Mouse (Mus musculus) inflammation-experienced regulatory T-cells, adult 6 months (primary cell): ENCODE measurements around the gene Gm973. TPM values are rescaled to one million over a fixed set of nuclear protein-coding genes. Genes with fewer than 3 reads are reported as not detected.

ENCODE experiments used
- ATAC-seq: one replicate; pipeline ENCODE4 v1.8.0; 2017
- polyA plus RNA-seq, 3 experiments: library from polyadenylated mRNA; unstranded; fragments of 100-300 nt; shearing (Covaris generic); gene quantifications; one replicate each; pipeline ENCODE4 v1.2.1; 2017

Gene Gm973
- polyA plus RNA-seq = 1 to 10 TPM in 1 of 3 experiments, not detected in 2; 1.8 TPM

DNA sequence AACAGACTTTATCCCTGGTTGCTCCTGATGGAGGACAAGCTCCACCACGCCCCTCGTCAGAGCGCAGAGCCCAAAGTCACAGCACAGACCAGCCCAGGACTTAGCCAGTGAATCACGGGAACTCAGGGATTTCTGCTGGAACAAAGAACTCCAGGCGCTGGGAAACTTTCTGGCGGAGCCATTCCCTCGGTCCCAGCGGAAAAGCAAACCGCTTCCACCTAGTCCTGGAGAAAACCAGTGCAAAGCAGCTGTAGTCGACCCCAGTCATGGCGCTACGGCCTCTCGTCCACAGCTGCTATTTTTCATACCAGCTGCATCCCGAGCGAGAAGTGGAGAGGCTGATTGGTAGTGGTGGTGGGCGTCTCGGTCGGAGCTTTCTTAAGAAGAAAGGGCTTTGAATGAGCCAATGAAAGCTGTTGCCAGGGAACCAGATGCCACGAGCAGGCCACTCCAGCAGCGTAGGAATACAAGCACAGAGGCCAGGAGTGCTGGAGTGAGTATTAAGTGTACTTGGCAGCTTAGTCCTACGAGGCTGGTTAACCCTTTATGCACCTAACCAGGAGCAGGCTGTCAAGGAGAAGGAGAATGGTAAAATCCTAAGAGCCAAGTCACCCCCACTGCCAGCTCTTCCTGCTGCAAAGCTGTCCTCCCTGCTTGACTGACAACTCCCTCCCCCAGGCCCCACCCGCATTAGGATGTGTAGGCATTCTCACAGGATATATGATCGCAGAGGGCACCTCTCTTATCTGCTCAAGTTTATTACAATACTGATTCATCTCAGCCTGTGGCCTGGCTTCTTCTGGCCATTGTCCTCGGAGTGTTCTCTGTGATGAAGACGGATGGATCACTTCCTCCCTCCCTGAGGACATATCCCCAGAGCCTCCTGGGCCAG lies at the start of gene Gm973:
Gene Gm973, plus strand, starts transcription at position 239 of the 892 bp plus-strand sequence.
- ATAC-seq = no peak

DNA sequence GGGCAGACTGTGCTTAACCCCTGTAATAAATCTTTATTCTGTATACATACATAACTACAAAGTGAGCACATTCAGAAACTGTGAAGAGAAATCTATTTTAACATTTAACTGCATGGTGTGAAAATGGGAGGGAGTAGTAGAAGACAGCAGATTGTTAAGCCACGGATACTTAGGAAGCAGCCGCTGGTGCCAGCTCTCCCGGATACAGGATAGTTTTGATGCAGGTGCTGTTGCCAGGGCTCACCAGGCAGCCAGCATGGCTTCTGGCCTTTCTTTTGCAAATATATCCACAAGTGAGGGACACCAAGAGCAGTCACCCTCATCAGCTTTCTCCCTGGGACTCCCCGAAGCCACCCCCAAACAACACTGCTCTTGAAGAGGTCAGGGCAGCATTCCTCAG lies 46.9 kb upstream of the Gm973 start:
- ATAC-seq = no peak

DNA sequence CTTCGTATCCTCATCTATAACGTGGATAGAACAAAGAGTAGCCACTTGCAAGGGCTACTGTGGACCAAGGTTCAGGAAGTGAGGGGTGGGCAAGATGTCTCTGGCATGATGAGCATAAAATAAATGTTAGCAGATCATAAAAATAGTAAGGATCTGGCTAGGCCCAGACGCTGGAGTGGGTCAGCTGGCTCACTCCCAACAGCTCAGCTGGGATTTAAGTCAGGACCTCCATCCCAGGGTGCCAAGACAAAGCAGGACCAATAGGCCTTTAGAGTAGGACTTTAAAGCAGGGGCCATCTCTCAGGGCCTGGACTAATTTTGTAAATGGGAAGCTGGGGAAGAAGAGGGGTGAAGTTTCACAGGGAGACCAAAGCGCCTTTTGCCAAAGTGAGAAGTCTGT lies 45.3 kb upstream of the Gm973 start:
- ATAC-seq = no peak

DNA sequence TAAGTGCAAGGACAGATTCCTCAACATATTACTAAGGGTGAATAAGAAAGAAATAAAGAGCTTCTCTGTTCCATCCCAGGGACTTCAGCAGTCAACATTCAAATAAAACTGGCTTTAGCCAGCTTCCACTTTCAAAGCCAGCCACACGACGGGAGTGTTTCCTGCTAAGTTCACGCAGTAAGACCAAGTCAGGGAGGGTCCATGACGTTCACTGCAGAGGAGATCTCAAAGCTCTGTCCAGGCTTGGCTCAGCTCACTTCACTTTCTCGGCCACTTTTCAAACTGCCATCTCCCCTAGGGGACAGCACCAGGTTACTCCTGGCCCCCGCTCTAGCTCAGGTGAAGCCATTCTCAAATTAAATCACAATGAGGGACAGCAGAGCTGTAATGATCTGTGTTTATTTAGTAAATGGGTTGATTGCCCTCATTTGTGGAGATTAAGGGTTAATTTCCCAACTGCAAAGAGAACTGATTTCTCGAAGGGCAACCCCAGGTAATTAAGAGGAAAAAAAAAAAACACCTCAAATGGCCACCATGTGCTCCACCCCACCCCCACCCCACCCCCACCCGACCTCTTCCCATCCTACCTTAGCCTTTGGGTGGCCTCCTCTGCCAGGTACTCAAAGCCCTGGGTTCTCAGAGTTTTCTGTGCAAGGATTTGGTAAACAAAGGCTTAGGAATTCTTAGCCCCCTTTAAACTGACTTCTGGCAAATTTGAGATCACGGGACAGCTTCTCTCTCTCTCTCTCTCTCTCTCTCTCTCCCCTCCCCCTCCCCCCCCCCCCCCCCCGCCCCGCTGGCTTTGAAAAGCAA lies 43.5 kb upstream of the Gm973 start:
- no peak for ATAC-seq

DNA sequence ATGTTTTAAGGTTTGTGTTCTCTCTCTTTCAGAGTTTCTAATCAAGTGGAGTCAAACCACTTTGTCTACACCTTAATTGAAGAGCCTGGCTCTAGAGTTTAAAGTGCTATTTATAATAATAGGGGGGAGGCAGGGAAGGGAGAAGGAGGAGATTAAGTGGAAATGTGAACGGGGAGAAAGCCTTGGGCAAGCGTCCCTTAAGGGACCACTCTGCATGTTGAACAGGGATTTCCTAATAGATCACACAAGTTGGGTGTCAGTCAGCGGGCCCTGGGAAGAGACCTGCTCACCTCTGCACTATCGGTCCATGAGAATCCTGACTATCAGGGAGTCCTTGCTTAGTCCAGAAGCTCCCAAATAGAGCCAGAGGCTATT lies 42.9 kb upstream of the Gm973 start:
- no peak for ATAC-seq

DNA sequence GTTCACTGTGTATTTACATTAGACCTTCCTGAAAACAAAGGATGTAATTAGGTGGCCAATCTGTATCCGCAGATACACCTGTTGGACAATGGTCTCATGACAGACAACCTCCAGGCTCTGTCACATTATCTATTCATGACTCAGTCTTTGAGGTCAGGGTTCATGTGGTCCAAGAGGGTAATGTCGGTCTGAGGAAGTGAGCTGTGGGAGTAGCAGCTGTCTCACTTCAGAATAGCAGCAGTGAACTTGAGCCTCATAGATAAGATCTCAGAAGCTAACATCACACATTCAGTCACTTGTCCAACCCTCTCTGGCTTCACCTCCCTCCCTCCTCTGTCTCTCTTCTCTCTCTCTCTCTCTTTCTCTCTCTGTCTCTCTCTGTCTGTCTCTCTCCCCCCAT lies 40.4 kb upstream of the Gm973 start:
- no peak for ATAC-seq

DNA sequence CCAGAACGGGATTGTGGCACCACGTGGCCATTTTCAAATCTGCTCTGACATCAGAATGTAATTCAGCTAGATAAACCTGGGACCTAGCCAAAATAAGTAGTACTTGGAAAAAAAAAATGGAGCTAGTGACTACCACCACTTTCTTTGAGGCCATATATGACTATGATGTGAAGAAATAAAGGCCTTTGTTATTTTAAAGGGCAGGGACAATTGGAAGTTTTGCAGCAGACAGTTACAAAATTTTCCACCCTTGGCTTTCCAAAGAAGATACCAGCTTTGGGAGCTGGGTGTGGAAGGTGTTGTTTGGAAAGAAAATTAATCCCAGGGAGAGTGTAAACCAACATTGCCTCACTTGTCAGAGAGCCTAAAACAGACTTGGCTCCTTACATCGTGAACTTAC lies 37.2 kb upstream of the Gm973 start:
- no peak for ATAC-seq

DNA sequence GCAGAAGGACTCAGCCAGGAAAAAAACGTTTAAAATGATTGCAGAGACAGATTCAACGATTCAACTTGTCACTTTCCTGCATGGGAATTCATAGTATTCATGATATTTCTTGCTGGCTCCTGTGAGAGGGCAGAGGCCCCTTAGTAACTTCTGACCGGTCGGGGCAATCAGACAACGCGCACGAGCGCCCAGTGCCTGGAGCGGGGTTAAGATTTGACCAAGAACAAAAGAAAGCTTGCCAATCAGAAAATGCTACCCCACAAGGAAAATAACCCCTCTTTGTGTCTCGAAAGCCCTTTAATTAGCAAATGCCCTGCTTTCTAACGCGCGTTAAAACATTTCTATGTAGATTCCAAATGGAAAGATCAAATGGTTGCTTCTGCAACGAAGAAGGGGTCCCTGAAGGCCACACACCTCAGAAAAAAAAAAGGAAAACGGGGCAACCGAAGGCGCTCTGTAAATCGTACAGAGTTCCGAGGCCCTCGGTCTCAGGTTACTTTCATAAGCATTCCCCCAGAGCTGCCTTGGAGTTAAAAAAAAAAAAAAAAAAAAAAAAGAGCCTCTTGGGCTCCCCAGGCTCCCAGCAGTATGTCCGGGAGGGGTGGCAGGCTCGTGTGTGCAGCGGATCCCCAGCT lies 35.1 kb upstream of the Gm973 start:
- no peak for ATAC-seq

DNA sequence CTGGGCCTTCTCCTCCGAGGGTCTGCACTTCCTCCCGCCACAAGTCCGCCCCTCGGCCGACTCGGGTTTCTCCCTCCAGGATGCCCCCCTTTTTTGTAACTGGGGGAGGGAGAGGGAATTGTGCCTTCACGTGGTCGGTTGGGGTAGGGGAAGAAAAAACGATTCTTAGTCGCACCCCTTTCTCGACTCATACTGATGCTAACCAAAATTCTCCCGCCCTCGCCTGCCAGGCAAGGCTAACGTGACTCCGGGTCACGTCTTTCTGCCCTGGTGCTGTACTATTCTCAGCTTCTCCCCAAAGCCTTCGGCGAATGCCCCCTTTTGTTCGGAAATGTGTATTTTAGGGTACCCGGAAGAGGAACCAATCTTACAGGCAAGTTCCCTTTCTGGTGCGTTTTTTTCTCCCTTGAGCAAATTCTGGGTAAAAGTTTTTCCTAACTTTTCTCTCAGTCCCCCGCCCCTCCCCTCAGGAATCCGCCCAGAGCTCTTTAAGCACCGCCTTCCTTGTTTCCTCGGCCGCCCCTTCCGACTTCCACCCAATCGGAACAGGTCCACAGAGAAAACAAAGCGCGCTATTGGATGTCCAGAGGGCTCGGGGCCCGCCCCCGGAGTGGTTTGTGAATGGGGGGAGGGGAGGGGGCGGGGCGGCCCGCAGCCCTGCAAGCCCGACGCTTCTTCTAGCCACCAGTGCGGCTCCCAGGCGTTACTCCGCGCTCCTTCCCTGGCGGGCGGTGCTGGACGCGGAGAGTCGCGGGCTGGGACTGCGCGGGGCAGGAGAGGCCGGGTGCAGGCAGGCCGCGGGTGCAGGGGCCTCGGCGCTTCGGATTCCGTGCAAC lies 34.4 kb upstream of the Gm973 start:
- ATAC-seq = peak; percentile 93

DNA sequence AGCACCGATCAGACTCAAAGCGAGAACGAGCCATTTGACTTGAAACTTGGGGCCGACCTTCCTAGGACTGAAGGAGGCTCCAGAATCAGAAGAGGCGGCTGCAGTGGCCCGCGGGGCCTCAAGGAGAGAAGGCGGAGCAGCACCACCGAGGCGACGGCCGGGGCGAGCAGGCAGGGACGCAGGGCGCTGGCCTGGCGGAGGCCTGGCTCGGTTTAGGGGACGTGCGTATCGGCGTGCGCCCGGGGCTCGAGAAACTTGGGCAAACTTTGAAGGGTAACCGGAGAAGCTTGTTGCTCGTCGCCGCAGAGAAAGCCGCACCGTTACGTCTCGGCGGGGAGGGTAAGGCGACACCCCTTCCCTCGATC lies 33.8 kb upstream of the Gm973 start, which contains the start of gene Fzd7:
Gene Fzd7, plus strand, starts transcription at position 94 of the 365 bp plus-strand sequence.
- ATAC-seq = peak; percentile 8

DNA sequence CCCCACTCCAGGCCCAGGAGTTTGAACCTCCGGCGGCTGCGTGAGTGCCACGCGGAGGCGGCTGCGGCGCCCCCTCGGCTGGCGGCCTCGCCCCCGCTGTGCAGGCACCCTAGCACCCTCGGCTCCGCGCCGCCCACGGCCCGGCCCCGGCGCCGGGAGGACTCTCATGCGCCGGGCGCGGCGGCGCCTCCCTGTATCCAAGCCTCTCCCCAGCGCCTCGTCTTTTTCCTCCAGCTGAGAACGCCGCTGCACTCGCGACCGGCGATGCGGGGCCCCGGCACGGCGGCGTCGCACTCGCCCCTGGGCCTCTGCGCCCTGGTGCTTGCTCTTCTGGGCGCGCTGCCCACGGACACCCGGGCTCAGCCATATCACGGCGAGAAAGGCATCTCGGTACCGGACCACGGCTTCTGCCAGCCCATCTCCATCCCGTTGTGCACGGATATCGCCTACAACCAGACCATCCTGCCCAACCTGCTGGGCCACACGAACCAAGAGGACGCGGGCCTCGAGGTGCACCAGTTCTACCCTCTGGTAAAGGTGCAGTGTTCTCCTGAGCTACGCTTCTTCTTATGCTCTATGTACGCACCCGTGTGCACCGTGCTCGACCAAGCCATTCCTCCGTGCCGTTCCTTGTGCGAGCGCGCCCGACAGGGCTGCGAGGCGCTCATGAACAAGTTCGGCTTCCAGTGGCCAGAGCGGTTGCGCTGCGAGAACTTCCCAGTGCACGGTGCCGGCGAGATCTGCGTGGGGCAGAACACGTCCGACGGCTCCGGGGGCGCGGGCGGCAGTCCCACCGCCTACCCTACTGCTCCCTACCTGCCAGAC lies 33.2 kb upstream of the Gm973 start:
- ATAC-seq = no peak

DNA sequence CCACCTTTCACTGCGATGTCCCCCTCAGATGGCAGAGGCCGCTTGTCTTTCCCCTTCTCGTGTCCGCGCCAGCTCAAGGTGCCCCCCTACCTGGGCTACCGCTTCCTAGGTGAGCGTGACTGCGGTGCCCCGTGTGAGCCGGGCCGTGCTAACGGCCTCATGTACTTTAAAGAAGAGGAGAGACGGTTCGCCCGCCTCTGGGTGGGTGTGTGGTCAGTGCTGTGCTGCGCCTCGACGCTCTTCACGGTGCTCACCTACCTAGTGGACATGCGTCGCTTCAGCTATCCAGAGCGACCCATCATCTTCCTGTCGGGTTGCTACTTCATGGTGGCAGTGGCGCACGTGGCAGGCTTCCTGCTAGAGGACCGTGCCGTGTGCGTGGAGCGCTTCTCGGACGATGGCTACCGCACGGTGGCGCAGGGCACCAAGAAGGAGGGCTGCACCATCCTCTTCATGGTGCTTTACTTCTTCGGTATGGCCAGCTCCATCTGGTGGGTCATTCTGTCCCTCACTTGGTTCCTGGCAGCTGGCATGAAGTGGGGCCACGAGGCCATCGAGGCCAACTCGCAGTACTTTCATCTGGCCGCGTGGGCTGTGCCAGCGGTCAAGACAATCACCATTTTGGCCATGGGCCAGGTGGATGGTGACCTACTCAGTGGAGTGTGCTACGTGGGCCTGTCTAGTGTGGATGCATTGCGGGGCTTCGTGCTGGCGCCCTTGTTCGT lies 32.4 kb upstream of the Gm973 start:
- ATAC-seq = no peak

DNA sequence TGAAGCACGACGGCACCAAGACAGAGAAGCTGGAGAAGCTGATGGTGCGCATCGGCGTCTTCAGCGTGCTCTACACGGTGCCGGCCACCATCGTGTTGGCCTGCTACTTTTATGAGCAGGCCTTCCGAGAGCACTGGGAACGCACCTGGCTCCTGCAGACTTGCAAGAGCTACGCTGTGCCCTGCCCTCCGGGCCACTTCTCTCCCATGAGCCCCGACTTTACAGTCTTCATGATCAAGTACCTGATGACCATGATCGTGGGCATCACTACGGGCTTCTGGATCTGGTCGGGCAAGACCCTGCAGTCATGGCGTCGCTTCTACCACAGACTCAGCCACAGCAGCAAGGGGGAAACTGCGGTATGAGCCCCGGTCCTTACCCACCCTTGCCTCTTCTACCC lies 31.8 kb upstream of the Gm973 start:
- ATAC-seq = no peak

DNA sequence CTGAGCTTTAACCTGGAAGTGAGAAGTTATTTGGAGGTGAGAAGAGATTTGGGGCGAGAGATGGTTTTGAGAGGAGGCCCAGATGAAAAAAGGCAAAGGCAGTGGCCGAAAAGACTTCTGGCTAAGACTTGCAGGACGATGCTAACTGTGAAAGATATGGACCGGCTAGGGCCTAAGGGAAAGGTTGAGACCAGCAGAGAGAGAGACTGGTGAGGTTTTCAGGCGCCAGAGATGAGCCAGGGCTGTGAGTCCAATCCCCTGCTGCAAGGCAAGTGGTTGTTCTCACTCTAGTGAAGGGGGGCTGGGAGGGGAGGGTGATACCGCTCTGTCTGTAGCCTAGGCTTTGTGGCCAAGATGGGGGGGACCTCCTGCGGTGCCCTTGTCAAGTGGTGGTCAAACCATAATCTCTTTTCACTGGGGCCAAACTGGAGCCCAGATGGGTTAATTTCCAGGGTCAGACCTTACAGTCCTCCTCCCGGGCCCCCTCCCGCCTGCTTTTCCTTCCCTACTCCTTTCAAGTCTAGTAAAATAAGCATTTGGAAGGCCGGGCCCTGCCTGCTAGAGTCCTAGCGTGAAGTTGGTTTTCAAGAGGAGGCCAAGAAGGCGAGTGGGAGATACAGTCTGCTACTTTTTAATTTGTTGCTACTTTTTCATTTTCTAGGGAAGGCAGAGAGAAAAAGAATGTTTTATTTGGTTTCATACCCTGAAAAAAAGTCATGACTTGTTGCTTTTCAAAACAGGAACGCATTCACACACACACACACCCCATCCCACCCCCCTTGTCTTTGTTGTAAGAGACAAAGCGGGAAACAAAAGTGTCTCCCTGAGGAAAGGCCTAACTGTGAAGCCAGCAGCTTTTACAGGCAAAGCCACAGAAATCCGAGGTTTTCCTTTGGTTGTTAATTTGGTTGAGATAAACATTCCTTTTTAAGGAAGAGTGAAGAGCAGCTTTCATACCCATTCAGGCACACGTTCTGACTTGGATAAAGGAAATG lies 31.0 kb upstream of the Gm973 start:
- ATAC-seq = no peak

DNA sequence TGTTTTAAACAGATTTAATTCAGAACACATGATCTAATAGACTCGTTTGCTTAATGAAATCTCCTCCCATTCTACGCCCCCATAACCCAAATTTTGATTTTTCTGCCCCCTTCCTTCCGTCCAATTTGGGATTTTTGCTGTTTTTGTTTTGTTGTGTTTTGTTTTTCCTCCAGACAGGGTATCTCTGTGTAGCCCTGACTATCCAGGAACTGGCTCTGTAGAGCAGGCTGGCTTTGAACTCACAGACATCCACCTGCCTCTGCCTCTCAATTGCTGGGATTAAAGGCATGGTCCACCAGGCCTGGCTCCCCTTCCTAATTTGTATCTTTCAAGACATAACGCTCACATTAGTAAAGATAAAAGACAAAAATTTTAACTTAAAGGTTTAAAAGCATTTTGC lies 30.3 kb upstream of the Gm973 start:
- ATAC-seq = no peak

DNA sequence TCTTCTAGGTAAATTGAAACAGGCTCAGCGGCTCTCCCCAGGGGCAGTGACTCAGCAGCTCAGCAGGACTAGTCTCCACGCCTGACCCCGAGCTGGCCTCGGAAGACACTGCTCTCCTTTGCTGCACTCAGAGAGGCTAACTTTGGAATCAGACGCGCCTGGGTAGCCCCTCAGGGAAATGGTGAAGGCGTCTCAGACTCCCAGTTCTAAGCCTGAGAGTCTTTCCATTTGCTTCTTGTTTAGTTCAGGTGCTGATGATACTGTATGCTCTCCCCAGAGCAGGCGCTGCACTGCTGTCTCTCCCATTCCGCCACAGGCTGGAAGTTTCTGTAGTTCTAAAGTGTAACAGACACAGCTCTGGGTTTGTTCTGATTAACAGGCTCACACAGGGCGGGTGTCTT lies 28.4 kb upstream of the Gm973 start:
- no peak for ATAC-seq

DNA sequence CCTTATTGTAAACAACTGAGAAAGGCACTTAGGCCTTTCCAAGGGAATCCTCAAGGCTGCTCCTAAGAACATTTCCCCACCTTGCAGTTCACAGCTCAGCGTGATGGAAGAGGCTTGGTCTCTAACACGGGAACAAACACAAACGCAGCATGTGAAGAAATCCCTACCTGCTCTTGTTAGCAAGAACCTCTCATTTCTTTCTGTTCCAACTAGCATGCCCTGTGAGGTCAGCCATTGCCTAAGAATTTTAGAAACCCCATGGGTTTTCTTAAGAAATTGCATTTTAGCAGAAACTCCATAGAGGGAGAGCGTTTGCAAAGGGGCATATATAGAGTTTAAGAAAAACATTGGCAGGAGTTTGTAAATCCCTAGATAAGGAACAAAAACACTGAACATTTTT lies 27.6 kb upstream of the Gm973 start:
- no peak for ATAC-seq

DNA sequence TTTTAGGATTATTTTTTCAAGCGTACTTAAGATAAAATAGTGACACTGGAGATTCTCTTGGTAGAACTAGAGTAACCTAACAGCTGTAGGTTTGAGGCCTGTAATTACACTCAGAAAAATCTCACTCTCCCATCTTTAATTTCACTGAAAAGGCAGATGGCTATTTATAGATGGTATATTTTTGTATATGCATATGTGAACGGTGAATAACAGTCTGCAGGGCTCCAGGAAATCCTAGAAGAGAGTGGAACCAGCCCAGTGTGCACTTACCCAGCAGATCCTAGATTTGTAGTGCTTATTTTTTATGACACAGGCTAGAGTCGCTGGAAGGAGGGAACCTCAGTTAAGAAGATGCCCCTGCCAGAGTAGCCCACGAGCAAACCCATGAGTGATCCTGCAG lies 27.1 kb upstream of the Gm973 start:
- ATAC-seq = no peak

DNA sequence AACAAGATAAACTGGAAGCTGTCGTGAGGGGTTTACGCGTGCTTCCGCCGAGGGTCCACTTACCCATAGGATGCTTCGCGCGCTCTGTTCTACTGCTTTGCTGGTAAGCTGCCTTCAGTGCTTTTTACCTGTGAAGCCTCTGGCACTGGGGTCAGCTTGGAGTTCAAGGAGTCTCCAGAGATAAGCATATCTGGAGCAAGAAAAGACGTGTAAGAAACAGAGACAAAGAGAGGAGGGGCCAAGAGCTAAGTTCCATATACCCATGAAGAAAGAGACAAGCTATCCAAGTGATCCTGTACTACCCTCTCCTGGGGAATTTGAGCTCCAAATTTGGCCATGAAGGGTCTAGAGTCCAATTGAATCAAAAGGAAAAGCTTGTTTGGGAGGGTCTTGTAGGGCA lies 24.5 kb upstream of the Gm973 start:
- ATAC-seq = no peak

DNA sequence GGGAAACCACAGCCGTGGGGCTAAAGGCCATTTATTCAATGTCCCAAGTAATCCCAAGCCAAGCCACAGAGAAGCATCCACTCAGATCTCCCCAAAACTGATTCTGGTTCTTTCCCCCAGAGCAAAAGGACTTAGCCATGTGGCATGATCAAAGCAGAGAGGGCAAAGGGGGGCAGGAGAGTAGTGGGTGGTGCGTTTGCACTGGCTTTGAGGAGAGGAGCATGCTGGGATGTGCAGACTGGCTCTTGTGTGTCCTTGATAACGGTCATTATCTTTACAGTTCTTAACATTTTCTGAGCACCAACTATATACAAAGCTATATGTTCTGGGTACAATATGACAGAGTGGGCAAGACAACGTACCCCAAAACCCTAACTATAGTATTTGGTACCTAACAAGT lies 23.6 kb upstream of the Gm973 start:
- no peak for ATAC-seq
